Mouse (Mus musculus) liver, embryonic 14.5 days (tissue): ENCODE measurements at regions not wholly inside any gene's neighbourhood (a gene's known extent, or its start where the extent isn't known, plus 50 kb on each side); places are given as distances from the start of the nearest gene placed in this dataset.

Experiments used
- CTCF ChIP-seq: IDR thresholded peaks from 2 replicates; pipeline ENCODE4 v1.5.1; 2016; ENCODE audit warnings: antibody characterized with exemption, low read depth, control low read depth
- EP300 ChIP-seq: IDR thresholded peaks from 2 replicates; pipeline ENCODE4 v1.6.1; 2016; ENCODE audit warnings: antibody characterized with exemption, low read depth

DNA sequence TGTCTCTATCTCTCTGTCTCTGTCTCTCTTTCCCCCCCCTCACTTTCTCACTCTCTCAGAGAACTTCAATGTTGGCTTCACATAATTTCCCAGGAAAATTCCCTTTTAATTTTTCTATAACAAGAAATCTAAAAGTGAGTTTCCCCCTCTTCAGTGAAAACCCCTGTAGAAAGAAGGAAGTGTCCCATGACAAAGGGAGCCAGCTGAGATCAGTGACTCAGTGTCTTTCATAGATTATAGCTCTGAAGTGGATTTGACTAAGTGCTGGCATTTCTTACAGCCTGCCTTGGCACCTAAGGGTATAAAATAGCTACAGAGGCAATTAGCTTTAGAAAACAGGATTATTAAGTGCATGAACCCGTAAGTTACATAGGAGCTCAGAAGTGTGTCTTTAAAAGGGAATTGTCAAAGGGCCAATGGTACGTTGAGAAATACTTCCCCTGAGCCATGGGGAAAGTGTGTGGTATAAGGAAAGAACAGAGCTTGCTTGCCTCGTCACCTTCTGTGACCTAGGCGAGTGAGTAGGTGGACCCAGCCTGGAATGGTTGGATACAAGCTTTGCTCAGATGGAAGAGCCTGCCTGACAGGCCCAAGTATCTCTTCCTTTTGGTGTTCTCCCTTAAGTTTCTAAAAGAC, 137.3 kb upstream of the Prdm1 start:
- no peak for TF ChIP-seq CTCF
- TF ChIP-seq EP300: no peak
